Mouse (Mus musculus) lung, postnatal 0 days (tissue): Measurements from ENCODE around the gene Gm37240.

ENCODE experiments used
- CTCF ChIP-seq: IDR thresholded peaks from 2 replicates; pipeline ENCODE4 v1.5.1; 2016; ENCODE audit warnings: antibody characterized with exemption, mild to moderate bottlenecking
- EP300 ChIP-seq: IDR thresholded peaks from 2 replicates; pipeline ENCODE4 v1.6.1; 2016; ENCODE audit warnings: antibody characterized with exemption, mild to moderate bottlenecking, control low read depth

DNA sequence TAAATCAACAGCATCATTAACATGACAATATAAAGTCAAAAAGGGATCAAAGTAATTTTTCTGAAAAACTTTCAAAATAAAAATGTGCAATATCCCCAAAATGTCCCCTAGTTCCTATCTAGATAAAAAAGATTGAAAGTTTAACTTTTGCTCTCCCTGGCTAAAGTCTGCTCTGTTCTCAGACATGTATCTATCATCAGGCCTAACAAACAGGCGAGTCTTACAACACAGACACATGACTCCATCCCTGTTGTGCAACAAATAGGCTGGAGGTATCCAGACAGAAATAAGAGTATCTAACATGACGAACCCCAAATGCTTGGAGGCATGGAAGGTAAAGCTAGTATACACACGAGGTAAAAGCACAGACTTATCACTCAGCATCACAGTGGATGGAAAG is 68.0 kb downstream of the Gm37240 start:
- TF ChIP-seq EP300 (no peak), CTCF (no peak)
